Mouse (Mus musculus) stomach, postnatal 0 days (tissue): Measurements from ENCODE around the gene Ift20. TPM values are rescaled to one million over a fixed set of nuclear protein-coding genes. Genes with fewer than 3 reads are reported as not detected.
A peak's percentile ranks its signal among the peaks of the same experiment; 100 is the strongest.

Experiments
- ATAC-seq: fragments of 200-750 bp; cut with Nextera tagmentation; 2 replicates; pipeline ENCODE4 v1.8.0; 2017; ENCODE audit not compliant: low FRiP score, low TSS enrichment
- DNase-seq: peaks from one replicate; pipeline ENCODE4 v3.0.0-alpha.2; 2016; ENCODE audit warnings: low spot score
- H3K27ac ChIP-seq: fragments of 300-500 bp; sonication (generic); replicated peaks from 2 replicates; pipeline ENCODE4 v1.5.1; 2014; ENCODE audit warnings: mild to moderate bottlenecking, control low read depth
- H3K27me3 ChIP-seq: fragments of 300-500 bp; sonication (generic); 2 replicates; pipeline ENCODE4 v1.6.1; 2014; ENCODE audit warnings: low read length; ENCODE audit not compliant: control insufficient read depth, insufficient read depth
- H3K36me3 ChIP-seq: fragments of 300-500 bp; sonication (generic); 2 replicates; pipeline ENCODE4 v1.6.1; 2014; ENCODE audit warnings: low read length, mixed read lengths; ENCODE audit not compliant: control insufficient read depth, insufficient read depth
- H3K4me1 ChIP-seq: fragments of 300-500 bp; sonication (generic); replicated peaks from 2 replicates; pipeline ENCODE4 v1.6.1; 2014; ENCODE audit warnings: antibody characterized with exemption; ENCODE audit not compliant: control insufficient read depth, insufficient read depth
- H3K4me2 ChIP-seq: fragments of 300-500 bp; sonication (generic); replicated peaks from 2 replicates; pipeline ENCODE4 v1.6.1; 2014; ENCODE audit warnings: low read depth, mild to moderate bottlenecking, control low read depth, moderate library complexity
- H3K4me3 ChIP-seq: fragments of 300-500 bp; sonication (generic); 2 replicates; pipeline ENCODE4 v1.5.1; 2014; ENCODE audit warnings: low read depth, low read length, control low read depth
- H3K9ac ChIP-seq: fragments of 300-500 bp; sonication (generic); 2 replicates; pipeline ENCODE4 v1.6.1; 2014; ENCODE audit warnings: mild to moderate bottlenecking, low read length, control low read depth, mixed read lengths
- H3K9me3 ChIP-seq: fragments of 300-500 bp; sonication (generic); 2 replicates; pipeline ENCODE4 v1.6.1; 2016; ENCODE audit warnings: low read length; ENCODE audit not compliant: control insufficient read depth
- CTCF ChIP-seq: IDR thresholded peaks from 2 replicates; pipeline ENCODE4 v1.5.1; 2016; ENCODE audit warnings: antibody characterized with exemption, low read depth, mild to moderate bottlenecking, moderate library complexity
- EP300 ChIP-seq: optimal IDR thresholded peaks from 2 replicates; pipeline ENCODE3; 2016; ENCODE audit warnings: antibody characterized with exemption
- WGBS: fragments of 180-500 bp; shearing (Covaris S2); extraction: QIAGEN DNeasy Blood & Tissue Kit; methylation state at CpG from one replicate; pipeline ENCODE4 v1.1.7; 2014; 5-methylcytosine and 5-hydroxymethylcytosine counted together
- polyA plus RNA-seq: library from polyadenylated mRNA; unstranded; fragments of >200 nt; fragmentation: Nextera tagmentation; extraction: Ambion mirVana; gene quantifications from 2 replicates; pipeline ENCODE4 v1.2.1, GENCODE M21; 2015

Ift20 gene
- polyA plus RNA-seq, 1 experiment from 2014 or later = 168 TPM

- Histone ChIP-seq H3K36me3 (peaks cover 7% of the 10 kb centered on the region), H3K4me2 (peak overlapping the region; percentile 79), H3K4me1 (no peaks in the 10 kb centered on the region), H3K4me3 (peak overlapping the region; percentile 74), H3K9ac (peak overlapping the region; percentile 87), H3K27me3 (no peaks in the 10 kb centered on the region), H3K27ac (peak overlapping the region; percentile 93), H3K9me3 (no peaks in the 10 kb centered on the region)
- ATAC-seq (no peak; the same call in 1 of the 2 replicates), DNase-seq (no peak)
- TF ChIP-seq EP300 (no peak), CTCF (no peak)
- WGBS = under 1% methylated on average over 14 of the region's 14 CpGs
Measured at GRCm38 (mm10) chr11:78536690-78537084, 526 bp downstream of the Ift20 start.

DNA sequence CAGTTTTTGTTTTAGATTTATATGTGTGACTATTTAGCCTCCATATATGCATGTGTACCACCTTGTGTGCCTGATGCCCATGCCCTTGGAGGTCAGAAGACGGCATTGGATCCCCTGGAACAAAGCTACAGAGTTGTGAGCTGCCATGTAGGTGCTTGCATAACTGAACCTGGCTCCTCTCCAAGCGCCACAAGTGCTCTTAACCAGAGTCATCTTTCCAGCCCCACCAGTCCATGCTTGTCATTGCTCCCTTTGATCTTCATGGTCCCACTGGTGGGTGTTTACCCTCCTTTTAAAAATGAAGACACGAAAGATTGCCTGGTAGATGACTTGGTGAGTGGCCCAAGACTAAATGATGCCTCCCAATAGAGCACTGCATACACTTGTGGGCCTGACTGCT, 4.2 kb downstream of the Ift20 start:
- DNase-seq (no peak), ATAC-seq (no peak)
- no peak overlapping the region for H3K9ac ChIP-seq
- H3K4me2 ChIP-seq = no peak overlapping the region
- H3K27ac ChIP-seq = no peak overlapping the region; the same call in 1 of the 2 replicates
- H3K9me3 ChIP-seq = no peaks in the 10 kb centered on the region
- TF ChIP-seq CTCF = no peak
- TF ChIP-seq EP300 = no peak
- no peaks in the 10 kb centered on the region for H3K27me3 ChIP-seq
- no peak overlapping the region for H3K4me3 ChIP-seq
- peaks cover 7% of the 10 kb centered on the region for H3K36me3 ChIP-seq
- no peaks in the 10 kb centered on the region for H3K4me1 ChIP-seq
- 68% methylated on average over 3 of the region's 3 CpGs for WGBS

DNA sequence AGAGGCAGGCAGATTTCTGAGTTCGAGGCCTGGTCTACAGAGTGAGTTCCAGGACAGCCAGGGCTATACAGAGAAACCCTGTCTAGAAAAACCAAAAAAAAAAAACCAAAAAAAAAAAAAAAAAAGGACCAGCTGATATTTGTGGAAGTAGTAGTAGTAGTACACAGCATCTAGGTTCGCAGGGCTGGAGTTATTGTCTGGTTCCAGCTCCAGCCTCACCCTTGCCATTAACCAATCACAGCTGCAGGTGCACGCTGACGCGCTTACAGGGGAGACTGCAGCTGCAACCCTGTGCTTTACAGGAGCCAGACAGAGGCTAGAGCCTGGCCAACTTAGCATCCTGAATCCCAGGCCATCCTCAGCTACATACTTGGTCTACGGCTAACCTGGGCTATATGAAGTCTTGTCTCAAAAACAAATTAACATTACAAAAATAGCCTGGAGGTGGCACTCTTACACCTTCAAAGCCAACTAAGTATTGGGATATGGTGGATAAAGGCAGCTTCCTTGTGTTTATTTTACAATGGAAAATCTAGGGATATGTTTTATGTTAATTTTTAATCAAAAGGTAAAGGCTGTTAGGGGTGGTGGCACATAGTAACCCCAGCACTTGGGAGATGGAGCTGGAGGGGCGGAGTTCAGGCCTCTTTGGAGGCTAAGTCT, 8.4 kb downstream of the Ift20 start:
- Histone ChIP-seq H3K4me2 (no peak overlapping the region), H3K9ac (no peak overlapping the region), H3K27ac (no peak overlapping the region), H3K36me3 (peaks cover 5% of the 10 kb centered on the region; the same call in 1 of the 2 replicates), H3K4me3 (no peak overlapping the region), H3K9me3 (no peaks in the 10 kb centered on the region), H3K27me3 (no peaks in the 10 kb centered on the region), H3K4me1 (0 out of 2 replicates have a peak, but pooled peaks cover 2% of the 10 kb centered on the region)
- DNase-seq = no peak
- TF ChIP-seq CTCF (peak; percentile 46), EP300 (no peak)
- ATAC-seq = no peak
- WGBS = 90% methylated on average over 7 of the region's 7 CpGs

GRCm38 (mm10) chr11:78545181-78545580, 9.0 kb downstream of the Ift20 start:
- TF ChIP-seq EP300 (no peak), CTCF (no peak)

GRCm38 (mm10) chr11:78547718-78548460, 11.7 kb downstream of the Ift20 start:
- no peak for DNase-seq
- no peak overlapping the region for H3K4me3 ChIP-seq
- no peak overlapping the region for H3K27ac ChIP-seq

More at GRCm38 (mm10) chr11:78545181-78545580, 9.0 kb downstream of the Ift20 start:
- DNase-seq (no peak), ATAC-seq (no peak)
- Histone ChIP-seq H3K27ac (no peak overlapping the region), H3K27me3 (no peaks in the 10 kb centered on the region), H3K4me1 (0 out of 2 replicates have a peak, but pooled peaks cover 2% of the 10 kb centered on the region), H3K4me3 (no peak overlapping the region), H3K36me3 (0 out of 2 replicates have a peak, but pooled peaks cover 1% of the 10 kb centered on the region), H3K9me3 (no peaks in the 10 kb centered on the region), H3K4me2 (no peak overlapping the region), H3K9ac (no peak overlapping the region)
- WGBS = 53% methylated on average over 8 of the region's 8 CpGs

More at GRCm38 (mm10) chr11:78547718-78548460, 11.7 kb downstream of the Ift20 start:
- WGBS = 70% methylated on average over 2 of the region's 2 CpGs
- H3K9ac ChIP-seq = no peak overlapping the region
- H3K27me3 ChIP-seq = no peaks in the 10 kb centered on the region
- ATAC-seq = no peak
- no peaks in the 10 kb centered on the region for H3K36me3 ChIP-seq
- TF ChIP-seq EP300 = no peak
- TF ChIP-seq CTCF = no peak
- H3K4me2 ChIP-seq = no peak overlapping the region
- H3K4me1 ChIP-seq = 0 out of 2 replicates have a peak, but pooled peaks cover 2% of the 10 kb centered on the region
- no peaks in the 10 kb centered on the region for H3K9me3 ChIP-seq
